34 mouse cellular contexts compared by ENCODE assay signal in genomic region chr2:126490573-126490972, GRCm38 (mm10). TPM values are rescaled to one million over a fixed set of nuclear protein-coding genes. Genes with fewer than 3 reads are reported as not detected.
A peak's percentile ranks its signal among the peaks of the same experiment; 100 is the strongest.
DNase-seq lines count a peak whose midpoint lies in the region; ATAC-seq and TF ChIP-seq lines count a peak whose summit lies in the region.
"Had no signal": no experiment of that assay in that cellular context is flagged by ENCODE, and none has a peak within 500 bp of the region (broad histone marks: within the 10 kb centered on the region; RNA-seq: fewer than 3 reads in every experiment).

No protein-coding gene starts in this region.

- no peaks in the 10 kb centered on the region for H3K4me1 ChIP-seq in liver, embryonic 15.5 days (replicated peaks)
- H3K4me1 ChIP-seq in liver, embryonic 11.5 days (replicated peaks; ENCODE audit: control insufficient read depth, insufficient read depth, low read length) = no peaks in the 10 kb centered on the region
- H3K4me1 ChIP-seq in bone marrow, adult 2 months (ENCODE audit: control insufficient read depth, insufficient read depth, low read length) = peaks cover 3% of the 10 kb centered on the region
- peaks cover 50% of the 10 kb centered on the region for H3K4me1 ChIP-seq in megakaryocyte, embryonic 14.5 days
- H3K4me1 ChIP-seq: hindbrain, embryonic 12.5 days; intestine, embryonic 15.5 days; limb, embryonic 12.5 days; midbrain, embryonic 12.5 days had no signal

- no peaks in the 10 kb centered on the region for H3K36me3 ChIP-seq in liver, embryonic 15.5 days (replicated peaks)
- no peaks in the 10 kb centered on the region for H3K36me3 ChIP-seq in liver, embryonic 11.5 days (ENCODE audit: control insufficient read depth, insufficient read depth, low read length)
- H3K36me3 ChIP-seq in megakaryocyte, embryonic 14.5 days (replicated peaks; ENCODE audit: low read length) = no peaks in the 10 kb centered on the region
- H3K36me3 ChIP-seq: hindbrain, embryonic 12.5 days; intestine, embryonic 15.5 days; limb, embryonic 12.5 days; midbrain, embryonic 12.5 days; neural tube, embryonic 13.5 days had no signal

- TF ChIP-seq CTCF in bone marrow, adult 2 months (IDR thresholded peaks at IDR 0.05; ENCODE audit: control insufficient read depth, insufficient read depth, low read length) = no peak

- 48% methylated on average over 9 of the region's 9 CpGs for WGBS in liver, embryonic 15.5 days (ENCODE audit: insufficient replicate concordance)
- 74% methylated on average over 9 of the region's 9 CpGs for whole genome bisulfite sequencing in liver, embryonic 11.5 days
- WGBS in bone marrow, adult 2 months = 29% methylated on average over 9 of the region's 9 CpGs

- no peaks in the 10 kb centered on the region for H3K9me3 ChIP-seq in liver, embryonic 15.5 days (replicated peaks)
- H3K9me3 ChIP-seq in liver, embryonic 11.5 days (ENCODE audit: control insufficient read depth, low read length) = no peaks in the 10 kb centered on the region
- H3K9me3 ChIP-seq in megakaryocyte, embryonic 14.5 days = no peaks in the 10 kb centered on the region
- H3K9me3 ChIP-seq: hindbrain, embryonic 12.5 days; intestine, embryonic 15.5 days; limb, embryonic 12.5 days; midbrain, embryonic 12.5 days; neural tube, embryonic 13.5 days had no signal

- H3K27ac ChIP-seq in liver, embryonic 15.5 days (replicated peaks) = no peak overlapping the region
- no peak overlapping the region for H3K27ac ChIP-seq in liver, embryonic 11.5 days (ENCODE audit: low read depth, low read length)
- H3K27ac ChIP-seq in bone marrow, adult 2 months (ENCODE audit: control insufficient read depth, insufficient read depth, low read depth, low read length, poor library complexity) = peak overlapping the region; percentile 85; the same call in 1 of the 2 replicates
- H3K27ac ChIP-seq: hindbrain, embryonic 12.5 days; hindbrain, postnatal 0 days; intestine, embryonic 15.5 days; layer of hippocampus, adult 2 months; left cerebral cortex, adult 2 months; limb, embryonic 12.5 days; liver, embryonic 14.5 days; midbrain, embryonic 12.5 days; neural tube, embryonic 13.5 days had no signal

- ATAC-seq in liver, embryonic 15.5 days (ENCODE audit: insufficient read depth) = no peak
- no peak for ATAC-seq in liver, embryonic 11.5 days (replicated peaks; ENCODE audit: low FRiP score)
- peak; percentile 27; the same call in 1 of the 2 replicates for ATAC-seq in common myeloid progenitor, adult 5-6 weeks (replicated peaks; ENCODE audit: low read depth, poor library complexity, severe bottlenecking)
- ATAC-seq in frontal cortex, adult (ENCODE audit: low TSS enrichment) = no peak
- ATAC-seq: activated CD4-positive, CD25-positive, alpha-beta regulatory T cell, adult 4 months; forebrain, embryonic 16.5 days; hindbrain, postnatal 0 days; intestine, embryonic 15.5 days had no signal

- H3K27me3 ChIP-seq in liver, embryonic 15.5 days = no peaks in the 10 kb centered on the region
- H3K27me3 ChIP-seq in liver, embryonic 11.5 days (replicated peaks; ENCODE audit: control insufficient read depth, insufficient read depth, low read length) = no peaks in the 10 kb centered on the region
- no peaks in the 10 kb centered on the region for H3K27me3 ChIP-seq in megakaryocyte, embryonic 14.5 days (replicated peaks)
- H3K27me3 ChIP-seq: CH12.LX; hindbrain, embryonic 12.5 days; intestine, embryonic 15.5 days; limb, embryonic 12.5 days; midbrain, embryonic 12.5 days; neural tube, embryonic 13.5 days had no signal

- no peak overlapping the region for H3K9ac ChIP-seq in liver, embryonic 15.5 days
- no peak overlapping the region for H3K9ac ChIP-seq in liver, embryonic 11.5 days (ENCODE audit: low read depth, low read length)
- H3K9ac ChIP-seq: hindbrain, embryonic 12.5 days; intestine, embryonic 15.5 days; limb, embryonic 12.5 days; liver, embryonic 14.5 days; midbrain, embryonic 12.5 days; neural tube, embryonic 13.5 days had no signal

- TF ChIP-seq POLR2A in bone marrow, adult 2 months (IDR thresholded peaks at IDR 0.05; ENCODE audit: borderline replicate concordance, control insufficient read depth, low read depth, low read length) = no peak

- peak overlapping the region; percentile 34 for H3K4me3 ChIP-seq in liver, embryonic 15.5 days (replicated peaks)
- H3K4me3 ChIP-seq in liver, embryonic 11.5 days (ENCODE audit: low read depth, low read length) = no peak overlapping the region
- H3K4me3 ChIP-seq in bone marrow, adult 2 months (replicated peaks; ENCODE audit: control insufficient read depth, low read depth, low read length) = peak overlapping the region; percentile 86
- peak overlapping the region; percentile 77 for H3K4me3 ChIP-seq in megakaryocyte, embryonic 14.5 days (replicated peaks)
- H3K4me3 ChIP-seq: erythroblast, embryonic 14.5 days; hindbrain, embryonic 12.5 days; intestine, embryonic 15.5 days; layer of hippocampus, adult 2 months; left cerebral cortex, adult 2 months; limb, embryonic 12.5 days; midbrain, embryonic 12.5 days; neural tube, embryonic 13.5 days had no signal

- DNase-seq in liver, embryonic 11.5 days (ENCODE audit: low spot score) = no peak
- no peak for DNase-seq in cerebellum, postnatal 4 days (ENCODE audit: low spot score in 2 of 2)
- no peak for DNase-seq in frontal cortex, postnatal 36 days (ENCODE audit: low spot score in 2 of 2)
- DNase-seq: adrenal gland, adult 2 months; cerebellum, adult 11-12 months; cerebellum, adult 9-11 months; gastrocnemius, postnatal 10 days; heart, postnatal 10 days; kidney, adult 2 months; kidney, postnatal 36 days; right cerebral cortex, postnatal 25 days; thymus, postnatal 14 days had no signal

- peak overlapping the region; percentile 18; the same call in 1 of the 2 replicates for H3K4me2 ChIP-seq in liver, embryonic 15.5 days
- no peak overlapping the region for H3K4me2 ChIP-seq in liver, embryonic 11.5 days
- H3K4me2 ChIP-seq: heart, embryonic 11.5 days; hindbrain, embryonic 12.5 days; intestine, embryonic 15.5 days; limb, embryonic 12.5 days; midbrain, embryonic 12.5 days; neural tube, embryonic 13.5 days had no signal

RNA-seq across cellular contexts. Expression of gene Atp8b4, which starts 9.9 kb away (rescaled TPM):
- 5.8 and 6.7 TPM in 2 replicates for polyA plus RNA-seq in liver, embryonic 15.5 days (2015; fragmentation: Nextera tagmentation; extraction: Ambion mirVana)
- 2.2 TPM in 2 replicates for polyA plus RNA-seq in liver, embryonic 11.5 days (2014; fragmentation: Nextera tagmentation; extraction: Ambion mirVana)
- polyA plus RNA-seq in bone marrow, adult 2 months (2011; ENCODE audit: insufficient read depth, insufficient read length, low replicate concordance, missing spikeins) = 8.3 and 25.1 TPM in 2 replicates
- 78.1 and 85.9 TPM in 2 replicates for total RNA-seq in common myeloid progenitor, adult 5-6 weeks (2017)
- polyA plus RNA-seq in megakaryocyte, embryonic 14.5 days (2012; ENCODE audit: insufficient read depth, low replicate concordance) = 0.38 TPM in 2 replicates
- total RNA-seq: layer of hippocampus, adult 2 months; left cerebral cortex, postnatal 25 days had no signal
- polyA plus RNA-seq: cortical plate, adult 2 months; erythroblast, embryonic 14.5 days; forebrain, embryonic 16.5 days; hindbrain, postnatal 0 days; midbrain, postnatal 0 days; neural tube, embryonic 13.5 days had no signal
